Mouse (Mus musculus) heart, embryonic 12.5 days (tissue): ENCODE data around the gene Fam222b. TPM values are rescaled to one million over a fixed set of nuclear protein-coding genes. Genes with fewer than 3 reads are reported as not detected.
"Not testable (repeated sequence)": the region's sequence is repeated elsewhere in the genome, so short reads cannot be mapped to it uniquely, and the experiment has no call there.

Source experiments
- ATAC-seq: fragments of 200-750 bp; cut with Nextera tagmentation; 2 replicates; pipeline ENCODE4 v1.8.0; 2017; ENCODE audit warnings: moderate TSS enrichment, moderate library complexity; ENCODE audit not compliant: insufficient number of reproducible peaks, low FRiP score
- H3K27ac ChIP-seq: fragments of 300-500 bp; sonication (generic); 2 replicates; pipeline ENCODE4 v1.5.1; 2016; ENCODE audit warnings: mild to moderate bottlenecking, moderate library complexity; ENCODE audit not compliant: poor library complexity, severe bottlenecking
- H3K27me3 ChIP-seq: fragments of 300-500 bp; sonication (generic); replicated peaks from 2 replicates; pipeline ENCODE4 v1.6.1; 2016; ENCODE audit warnings: mild to moderate bottlenecking, moderate library complexity
- H3K36me3 ChIP-seq: fragments of 300-500 bp; sonication (generic); 2 replicates; pipeline ENCODE4 v1.6.1; 2016; ENCODE audit warnings: mild to moderate bottlenecking, moderate library complexity
- H3K4me1 ChIP-seq: fragments of 300-500 bp; sonication (generic); replicated peaks from 2 replicates; pipeline ENCODE4 v1.6.1; 2016; ENCODE audit warnings: mild to moderate bottlenecking
- H3K4me2 ChIP-seq: fragments of 300-500 bp; sonication (generic); 2 replicates; pipeline ENCODE4 v1.6.1; 2016; ENCODE audit warnings: mild to moderate bottlenecking, moderate library complexity
- H3K4me3 ChIP-seq: fragments of 300-500 bp; sonication (generic); 2 replicates; pipeline ENCODE4 v1.5.1; 2016; ENCODE audit warnings: mild to moderate bottlenecking
- H3K9ac ChIP-seq: fragments of 300-500 bp; sonication (generic); 2 replicates; pipeline ENCODE4 v1.6.1; 2016; ENCODE audit warnings: mild to moderate bottlenecking, moderate library complexity
- H3K9me3 ChIP-seq: fragments of 300-500 bp; sonication (generic); replicated peaks from 2 replicates; pipeline ENCODE4 v1.6.1; 2016; ENCODE audit warnings: mild to moderate bottlenecking, moderate library complexity
- WGBS: fragments of 180-500 bp; shearing (Covaris S2); methylation state at CpG from one replicate; pipeline ENCODE4 v1.1.7; 2016; 5-methylcytosine and 5-hydroxymethylcytosine counted together
- polyA plus RNA-seq: library from polyadenylated mRNA; unstranded; fragments of >200 nt; fragmentation: Nextera tagmentation; extraction: Ambion mirVana; gene quantifications from 2 replicates; pipeline ENCODE4 v1.2.1, GENCODE M21; 2016

Gene Fam222b
- 22.6 and 23.3 TPM in 2 replicates for polyA plus RNA-seq

GRCm38 (mm10) chr11:78094504-78095143 is at the start of gene Fam222b:
Fam222b (plus strand) TSS chr11:78094660.
- WGBS, result under 1% methylated on average over 38 of the region's 38 CpGs
- H3K27ac ChIP-seq, result peak within 1 kb of the TSS; percentile 90

GRCm38 (mm10) chr11:78044758-78045251 is 49.7 kb upstream of the Fam222b start:
- Histone ChIP-seq H3K9ac (no peak overlapping the region), H3K9me3 (no peaks in the 10 kb centered on the region), H3K4me3 (no peak overlapping the region), H3K36me3 (peaks cover 29% of the 10 kb centered on the region), H3K4me1 (peaks cover 12% of the 10 kb centered on the region), H3K4me2 (no peak overlapping the region), H3K27ac (peak overlapping the region; percentile 84), H3K27me3 (no peaks in the 10 kb centered on the region)
- ATAC-seq, result peak; percentile 73
- WGBS, result 48% methylated on average over 5 of the region's 5 CpGs

More at GRCm38 (mm10) chr11:78094504-78095143, at the start of gene Fam222b:
- Histone ChIP-seq H3K27me3 (no peaks in the 10 kb centered on the region), H3K9ac (peak within 1 kb of the TSS; percentile 85), H3K4me1 (peaks cover 30% of the 10 kb centered on the region), H3K9me3 (no peaks in the 10 kb centered on the region), H3K4me3 (peak within 1 kb of the TSS; percentile 84), H3K4me2 (peak within 1 kb of the TSS; percentile 80), H3K36me3 (peaks cover 9% of the 10 kb centered on the region)
- peak; percentile 92 for ATAC-seq

GRCm38 (mm10) chr11:78048637-78049036 is 45.8 kb upstream of the Fam222b start:
- H3K27ac ChIP-seq, H3K9ac ChIP-seq, H3K4me3 ChIP-seq, H3K27me3 ChIP-seq, ATAC-seq, H3K9me3 ChIP-seq, H3K4me2 ChIP-seq: not testable (repeated sequence)
- Histone ChIP-seq H3K4me1 (peaks cover 12% of the 10 kb centered on the region), H3K36me3 (peaks cover 32% of the 10 kb centered on the region)
- 91% methylated on average over 4 of the region's 4 CpGs for WGBS

GRCm38 (mm10) chr11:78053078-78053477 is 41.4 kb upstream of the Fam222b start:
- H3K4me1 ChIP-seq, result no peaks in the 10 kb centered on the region
- WGBS, result 77% methylated on average over 8 of the region's 8 CpGs
- no peak overlapping the region for H3K4me2 ChIP-seq
- no peak overlapping the region for H3K27ac ChIP-seq
- no peaks in the 10 kb centered on the region for H3K27me3 ChIP-seq
- H3K36me3 ChIP-seq, result peaks cover 65% of the 10 kb centered on the region
- no peak for ATAC-seq
- no peak overlapping the region for H3K4me3 ChIP-seq
- no peaks in the 10 kb centered on the region for H3K9me3 ChIP-seq
- H3K9ac ChIP-seq, result no peak overlapping the region

- H3K27ac ChIP-seq, result no peak overlapping the region
- peaks cover 65% of the 10 kb centered on the region for H3K36me3 ChIP-seq
- no peaks in the 10 kb centered on the region for H3K9me3 ChIP-seq
- peaks cover 5% of the 10 kb centered on the region; the same call in 1 of the 2 replicates for H3K4me1 ChIP-seq
- no peak overlapping the region for H3K4me3 ChIP-seq
- H3K4me2 ChIP-seq, result no peak overlapping the region
- ATAC-seq, result no peak
- H3K9ac ChIP-seq, result no peak overlapping the region
- H3K27me3 ChIP-seq, result no peaks in the 10 kb centered on the region
- WGBS, result 85% methylated on average over 8 of the region's 8 CpGs
These were observed 37.5 kb upstream of the Fam222b start for GRCm38 (mm10) chr11:78056946-78057345.

GRCm38 (mm10) chr11:78059833-78060757 is 34.4 kb upstream of the Fam222b start:
- H3K36me3 ChIP-seq, result peaks cover 47% of the 10 kb centered on the region
- 51% methylated on average over 9 of the region's 9 CpGs for WGBS
- ATAC-seq, result peak; percentile 79

GRCm38 (mm10) chr11:78062563-78062962 is 31.9 kb upstream of the Fam222b start:
- WGBS, result 70% methylated on average over 1 of the region's 1 CpGs
- Histone ChIP-seq H3K4me1 (peaks cover 6% of the 10 kb centered on the region; the same call in 1 of the 2 replicates), H3K9me3 (no peaks in the 10 kb centered on the region), H3K36me3 (peaks cover 25% of the 10 kb centered on the region), H3K4me3 (no peak overlapping the region), H3K9ac (no peak overlapping the region), H3K27ac (no peak overlapping the region), H3K4me2 (no peak overlapping the region), H3K27me3 (no peaks in the 10 kb centered on the region)
- no peak for ATAC-seq

More at GRCm38 (mm10) chr11:78059833-78060757, 34.4 kb upstream of the Fam222b start:
- Histone ChIP-seq H3K9me3 (no peaks in the 10 kb centered on the region), H3K4me3 (no peak overlapping the region), H3K4me2 (no peak overlapping the region), H3K27me3 (no peaks in the 10 kb centered on the region), H3K27ac (no peak overlapping the region), H3K4me1 (peaks cover 6% of the 10 kb centered on the region; the same call in 1 of the 2 replicates), H3K9ac (no peak overlapping the region)

- H3K27me3 ChIP-seq, result no peaks in the 10 kb centered on the region
- no peaks in the 10 kb centered on the region for H3K9me3 ChIP-seq
- ATAC-seq, result peak; percentile 74
- H3K9ac ChIP-seq, result no peak overlapping the region
- H3K4me3 ChIP-seq, result no peak overlapping the region
- no peaks in the 10 kb centered on the region for H3K36me3 ChIP-seq
- H3K4me1 ChIP-seq, result peaks cover 11% of the 10 kb centered on the region
- no peak overlapping the region for H3K27ac ChIP-seq
- 31% methylated on average over 2 of the region's 2 CpGs for WGBS
- H3K4me2 ChIP-seq, result no peak overlapping the region
These were observed 28.6 kb upstream of the Fam222b start for GRCm38 (mm10) chr11:78065906-78066305.

GRCm38 (mm10) chr11:78066641-78067040 is 27.8 kb upstream of the Fam222b start:
- H3K27me3 ChIP-seq, result no peaks in the 10 kb centered on the region
- no peaks in the 10 kb centered on the region for H3K9me3 ChIP-seq
- H3K27ac ChIP-seq, result no peak overlapping the region
- WGBS, result 60% methylated on average over 2 of the region's 2 CpGs
- H3K36me3 ChIP-seq, result peaks cover 1% of the 10 kb centered on the region; the same call in 1 of the 2 replicates
- peaks cover 11% of the 10 kb centered on the region for H3K4me1 ChIP-seq
- ATAC-seq, result no peak
- no peak overlapping the region for H3K9ac ChIP-seq
- H3K4me3 ChIP-seq, result no peak overlapping the region
- 0 out of 2 replicates have a peak overlapping the region, but pooled peaks have one; percentile 0 for H3K4me2 ChIP-seq

GRCm38 (mm10) chr11:78067566-78067965 is 26.9 kb upstream of the Fam222b start:
- no peak overlapping the region for H3K4me3 ChIP-seq

GRCm38 (mm10) chr11:78069130-78069529 is 25.3 kb upstream of the Fam222b start:
- H3K27ac ChIP-seq, result no peak overlapping the region; the same call in 1 of the 2 replicates

More at GRCm38 (mm10) chr11:78067566-78067965, 26.9 kb upstream of the Fam222b start:
- Histone ChIP-seq H3K9ac (no peak overlapping the region), H3K4me2 (no peak overlapping the region), H3K27me3 (no peaks in the 10 kb centered on the region), H3K4me1 (peaks cover 12% of the 10 kb centered on the region), H3K36me3 (peaks cover 10% of the 10 kb centered on the region), H3K9me3 (no peaks in the 10 kb centered on the region), H3K27ac (no peak overlapping the region)
- WGBS, result 75% methylated on average over 5 of the region's 5 CpGs
- no peak for ATAC-seq

More at GRCm38 (mm10) chr11:78069130-78069529, 25.3 kb upstream of the Fam222b start:
- Histone ChIP-seq H3K4me2 (0 out of 2 replicates have a peak overlapping the region, but pooled peaks have one; percentile 22), H3K27me3 (no peaks in the 10 kb centered on the region), H3K4me1 (peaks cover 15% of the 10 kb centered on the region), H3K9me3 (no peaks in the 10 kb centered on the region), H3K9ac (no peak overlapping the region), H3K36me3 (peaks cover 24% of the 10 kb centered on the region), H3K4me3 (no peak overlapping the region)
- no peak for ATAC-seq
- 70% methylated on average over 5 of the region's 5 CpGs for WGBS
